Mouse (Mus musculus) MEL (cell line): Measurements from ENCODE around the gene Fhit.

Experiments used
- CHD1 ChIP-seq: IDR thresholded peaks from 2 replicates; pipeline ENCODE4 v1.6.1; 2012; ENCODE audit warnings: low read depth, mild to moderate bottlenecking, inconsistent platforms, low read length, improper control_type of control experiment
- ZKSCAN1 ChIP-seq: IDR thresholded peaks from 2 replicates; pipeline ENCODE4 v1.6.1; 2012; ENCODE audit warnings: low read depth, mild to moderate bottlenecking, inconsistent platforms, low read length, improper control_type of control experiment, moderate library complexity

DNA sequence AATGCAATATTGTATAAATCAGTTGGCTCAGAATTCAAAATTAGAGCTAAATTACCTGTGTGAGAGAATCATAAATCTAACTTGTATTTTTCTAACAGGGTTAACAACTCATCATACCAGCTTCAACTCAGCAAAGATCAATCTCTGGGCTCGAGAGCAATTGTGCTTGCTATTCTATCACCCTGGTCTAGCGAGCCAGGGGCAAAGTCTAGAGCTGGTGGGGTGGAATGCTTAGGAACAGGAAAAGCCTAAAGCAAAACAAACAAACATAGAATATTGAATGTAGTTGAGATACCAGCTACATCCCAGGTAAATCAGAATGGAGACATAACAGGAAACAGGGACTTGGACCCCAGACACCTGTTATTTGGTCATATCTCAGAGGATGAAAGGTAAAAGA lies 594.1 kb downstream of the Fhit start:
- TF ChIP-seq CHD1 (no peak), ZKSCAN1 (no peak)
